ENCODE assay signal across 20 mouse cellular contexts in genomic region chr10:8913904-8914303, GRCm38 (mm10).
"Had no signal": no experiment of that assay in that cellular context is flagged by ENCODE, and none has a peak within 500 bp of the region (broad histone marks: within the 10 kb centered on the region; RNA-seq: fewer than 3 reads in every experiment).

No protein-coding gene starts in this region.

- H3K4me2 ChIP-seq: lung, embryonic 14.5 days; midbrain, embryonic 12.5 days; neural tube, embryonic 13.5 days; neural tube, embryonic 15.5 days had no signal

- ATAC-seq: midbrain, embryonic 16.5 days had no signal

- H3K9ac ChIP-seq: liver, embryonic 14.5 days; lung, embryonic 14.5 days; midbrain, embryonic 12.5 days; neural tube, embryonic 13.5 days; neural tube, embryonic 15.5 days had no signal

- H3K9me3 ChIP-seq: midbrain, embryonic 10.5 days; midbrain, embryonic 12.5 days; neural tube, embryonic 13.5 days; neural tube, embryonic 15.5 days had no signal

- H3K4me3 ChIP-seq: midbrain, embryonic 10.5 days; midbrain, embryonic 12.5 days; myocyte; neural tube, embryonic 13.5 days; neural tube, embryonic 15.5 days had no signal

- H3K36me3 ChIP-seq: midbrain, embryonic 10.5 days; midbrain, embryonic 12.5 days; neural tube, embryonic 13.5 days; neural tube, embryonic 15.5 days had no signal

- H3K27ac ChIP-seq: liver, embryonic 14.5 days; midbrain, embryonic 10.5 days; midbrain, embryonic 12.5 days; neural tube, embryonic 13.5 days; neural tube, embryonic 15.5 days had no signal

- DNase-seq: lung, adult 18-20 months; lung, embryonic 14.5 days; lung, postnatal 10 days; lung, postnatal 36 days; midbrain, embryonic 14.5 days; retina, postnatal 1 day; right cerebral cortex, adult 18-20 months; right cerebral cortex, postnatal 25 days; right cerebral cortex, postnatal 4 days; spleen, adult 18-20 months; thymus, adult 18-20 months; thymus, postnatal 14 days; thymus, postnatal 36 days had no signal

- H3K4me1 ChIP-seq: midbrain, embryonic 10.5 days; midbrain, embryonic 12.5 days had no signal

- H3K27me3 ChIP-seq: midbrain, embryonic 12.5 days; neural tube, embryonic 13.5 days; neural tube, embryonic 15.5 days had no signal
